Mouse (Mus musculus) testis, adult 2 months (tissue): ENCODE measurements around the gene Plce1.

Source experiments
- CTCF ChIP-seq: fragments of 200-500 bp; IDR thresholded peaks from 2 replicates; pipeline ENCODE4 v1.5.1; 2012; ENCODE audit warnings: low read depth, mild to moderate bottlenecking, inconsistent platforms, low read length, moderate library complexity; ENCODE audit not compliant: control insufficient read depth, insufficient read depth, insufficient replicate concordance
- POLR2A ChIP-seq: fragments of 200-500 bp; IDR thresholded peaks from 2 replicates; pipeline ENCODE4 v1.6.1; 2012; ENCODE audit warnings: low read depth, mild to moderate bottlenecking, inconsistent platforms, low read length, moderate library complexity; ENCODE audit not compliant: control insufficient read depth

GRCm38 (mm10) chr19:38460696-38461095 is 20.2 kb upstream of the Plce1 start:
- TF ChIP-seq POLR2A: no peak
- TF ChIP-seq CTCF: no peak
